Mouse (Mus musculus) gonadal fat pad, adult 2 months (tissue): ENCODE measurements around the gene Cyp46a1. TPM values are rescaled to one million over a fixed set of nuclear protein-coding genes. Genes with fewer than 3 reads are reported as not detected.

ENCODE experiments used
- DNase-seq: peaks from one replicate; pipeline ENCODE4 v3.0.0-alpha.2; 2012; ENCODE audit warnings: low read depth
- polyA plus RNA-seq: library from polyadenylated mRNA; depleted of rRNA; stranded (reverse); fragments of >200 nt; gene quantifications from 2 replicates; pipeline ENCODE4 v1.2.3, GENCODE M21; 2012

The Cyp46a1 gene
- polyA plus RNA-seq, 1 experiment, result 4.6 TPM

DNA sequence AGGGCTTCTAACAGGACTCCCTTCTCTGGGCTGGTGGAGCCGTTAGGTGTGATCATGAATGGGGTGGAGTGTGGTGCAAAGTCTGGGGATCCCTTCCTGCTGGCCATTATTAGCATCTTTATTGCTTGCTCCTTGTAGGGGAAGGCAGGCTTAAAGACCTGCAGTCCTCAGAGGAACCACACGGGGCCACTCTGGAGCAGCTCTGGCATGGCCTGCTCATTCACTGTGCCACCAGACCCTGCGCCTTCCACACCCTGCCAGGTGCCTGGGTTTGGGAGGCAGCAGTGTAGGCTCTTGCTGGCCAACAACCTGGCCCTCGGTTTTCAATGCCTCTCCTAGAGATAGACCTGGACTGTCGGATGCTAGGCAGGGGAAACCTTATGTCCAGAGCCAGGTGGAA is 29.6 kb downstream of the Cyp46a1 start:
- no peak for DNase-seq

GRCm38 (mm10) chr12:108365340-108365739 is 31.2 kb downstream of the Cyp46a1 start:
- peak; percentile 41 for DNase-seq

- no peak for DNase-seq
These were observed 31.7 kb downstream of the Cyp46a1 start for GRCm38 (mm10) chr12:108365868-108366267.

GRCm38 (mm10) chr12:108367909-108368308 is 33.7 kb downstream of the Cyp46a1 start:
- no peak for DNase-seq

- no peak for DNase-seq
These were observed 34.7 kb downstream of the Cyp46a1 start for GRCm38 (mm10) chr12:108368921-108369320.

DNA sequence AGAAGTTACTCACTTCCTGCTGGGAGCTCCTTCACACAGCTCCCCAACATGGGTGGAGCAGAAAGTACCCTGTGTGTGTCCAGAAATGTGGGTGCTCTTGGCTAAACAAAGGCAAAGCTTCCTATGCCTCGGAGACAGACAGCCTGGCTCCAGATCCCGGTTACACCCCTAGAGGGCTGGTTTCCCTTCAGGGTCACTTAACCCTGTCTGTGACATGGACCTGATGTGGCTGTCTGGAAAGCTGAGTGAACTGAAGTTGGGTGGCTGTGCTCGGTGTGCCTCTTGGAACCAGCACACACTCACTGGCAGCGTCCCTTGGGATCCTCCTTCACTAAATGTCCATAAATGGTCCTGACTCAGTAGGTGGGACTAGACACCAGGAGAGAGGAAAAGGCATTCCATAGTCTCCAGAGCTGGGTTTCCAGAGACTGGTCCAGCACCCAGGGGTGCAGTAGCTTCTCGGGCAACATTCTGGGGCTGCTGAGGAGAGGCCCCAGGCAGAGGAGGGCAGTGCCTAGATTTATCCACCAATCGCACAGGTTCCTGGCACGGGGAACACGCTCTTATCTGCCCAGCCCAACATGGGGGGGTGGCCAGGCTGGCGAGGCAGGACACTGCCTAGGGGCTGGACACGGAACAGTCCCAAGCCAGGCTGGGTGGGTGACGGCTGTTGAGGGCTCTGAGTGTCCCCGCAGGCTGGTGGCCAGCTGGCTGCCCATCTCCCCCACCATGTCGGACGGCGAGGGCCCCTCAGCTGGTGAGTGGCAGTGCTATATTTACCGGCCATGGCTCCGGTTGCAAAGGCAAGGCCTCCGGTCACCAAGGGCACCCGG is 36.6 kb downstream of the Cyp46a1 start, which contains the start of gene Eml1:
TSS of gene Eml1 (plus strand) at position 362 of the 833 bp plus-strand sequence.
- no peak for DNase-seq

DNA sequence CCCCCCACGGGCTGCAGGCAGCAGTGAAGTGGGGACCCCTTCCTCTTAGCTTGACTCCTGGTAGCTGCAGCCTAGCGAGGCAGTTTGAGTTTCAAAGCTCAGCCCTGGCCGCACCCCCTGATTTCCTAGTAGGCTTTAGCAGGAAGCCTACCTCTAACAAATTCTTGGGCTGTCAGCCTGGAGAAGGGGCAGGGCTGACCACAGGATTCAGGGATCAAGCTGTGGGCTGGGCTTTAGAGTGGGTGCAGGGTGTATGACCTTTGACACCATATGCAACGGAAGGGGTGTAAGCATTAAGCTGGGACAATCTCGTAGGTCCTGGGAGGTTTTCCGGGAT is 37.2 kb downstream of the Cyp46a1 start:
- DNase-seq, result no peak

DNA sequence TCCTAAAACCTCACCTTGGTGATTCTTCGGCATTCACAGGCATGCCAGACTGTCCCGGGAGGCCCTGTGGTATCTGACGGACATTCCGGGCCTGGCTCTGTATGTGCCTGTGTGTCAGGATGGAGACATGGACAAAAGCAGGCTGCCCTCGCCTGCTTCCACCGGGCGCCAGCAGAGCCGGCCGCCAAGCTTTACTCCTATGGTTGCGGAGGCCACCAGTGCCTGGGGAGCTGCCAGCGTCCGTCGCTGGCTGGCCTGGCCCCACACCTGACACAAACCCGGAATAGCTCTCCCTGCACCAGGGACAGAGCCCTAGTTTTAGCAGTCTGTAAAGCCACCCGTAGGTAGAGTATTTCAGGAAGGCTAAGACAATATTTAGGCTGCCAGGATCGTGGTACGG is 38.1 kb downstream of the Cyp46a1 start:
- no peak for DNase-seq

DNA sequence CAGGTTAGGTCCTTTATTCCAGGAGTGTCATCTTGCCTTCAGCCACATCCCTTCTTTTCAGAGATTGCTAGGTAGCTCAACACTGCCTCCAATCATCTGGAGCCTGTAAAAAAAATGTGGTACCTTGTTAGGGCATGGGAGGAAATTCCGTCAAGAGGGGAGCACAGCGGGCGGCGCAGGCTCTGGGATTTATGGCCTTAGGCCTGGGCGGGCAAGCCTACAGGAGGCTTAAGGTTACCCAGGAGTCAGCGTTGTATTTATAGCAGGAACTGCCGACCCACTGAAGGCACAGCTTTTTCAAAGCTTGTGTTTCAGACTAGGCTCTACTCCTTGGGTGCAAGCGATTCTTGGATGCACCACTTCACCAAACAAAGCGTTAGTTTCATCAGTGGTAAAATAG is 39.4 kb downstream of the Cyp46a1 start:
- DNase-seq, result no peak

- no peak for DNase-seq
These were observed 40.5 kb downstream of the Cyp46a1 start for GRCm38 (mm10) chr12:108374689-108375088.

DNA sequence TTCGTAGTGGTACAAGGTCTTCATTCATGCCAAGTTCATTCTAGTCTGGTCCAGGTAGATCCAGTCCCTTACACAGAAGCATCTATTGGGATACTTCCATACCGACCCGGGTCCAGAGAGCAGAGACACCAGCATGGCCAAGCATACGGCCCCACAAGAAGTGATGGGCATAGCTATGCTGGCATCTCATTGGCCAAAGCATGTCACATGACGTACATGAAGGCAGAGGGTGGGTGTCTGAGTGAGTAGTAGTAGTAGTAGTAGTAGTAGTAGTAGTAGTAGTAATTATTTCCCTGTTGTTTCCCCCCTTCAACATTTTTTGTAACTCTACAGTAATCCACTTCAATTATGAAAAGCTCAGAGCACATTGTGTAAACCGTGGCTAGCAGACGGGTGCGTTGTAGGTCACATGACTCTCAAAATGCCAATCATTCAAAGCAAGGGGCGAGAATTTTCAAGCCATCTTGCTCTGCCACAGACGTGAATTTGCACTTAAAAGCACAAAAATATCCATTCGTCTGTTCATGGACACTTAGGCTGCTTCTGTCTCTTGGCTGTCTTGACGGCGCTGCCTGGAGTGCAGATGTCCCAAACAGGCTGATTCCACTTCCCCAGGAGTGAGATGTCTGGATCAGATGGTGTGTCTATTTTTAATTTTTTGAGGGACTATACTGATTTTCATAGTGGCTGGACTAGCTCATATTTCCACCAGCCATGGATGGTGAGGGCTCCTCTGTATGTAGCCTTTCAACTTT is 44.4 kb downstream of the Cyp46a1 start:
- DNase-seq, result no peak

GRCm38 (mm10) chr12:108386476-108387232 is 52.5 kb downstream of the Cyp46a1 start:
- DNase-seq, result no peak

GRCm38 (mm10) chr12:108389718-108390117 is 55.5 kb downstream of the Cyp46a1 start:
- DNase-seq, result no peak

- DNase-seq, result no peak
These were observed 58.3 kb downstream of the Cyp46a1 start for GRCm38 (mm10) chr12:108392254-108393044.

DNA sequence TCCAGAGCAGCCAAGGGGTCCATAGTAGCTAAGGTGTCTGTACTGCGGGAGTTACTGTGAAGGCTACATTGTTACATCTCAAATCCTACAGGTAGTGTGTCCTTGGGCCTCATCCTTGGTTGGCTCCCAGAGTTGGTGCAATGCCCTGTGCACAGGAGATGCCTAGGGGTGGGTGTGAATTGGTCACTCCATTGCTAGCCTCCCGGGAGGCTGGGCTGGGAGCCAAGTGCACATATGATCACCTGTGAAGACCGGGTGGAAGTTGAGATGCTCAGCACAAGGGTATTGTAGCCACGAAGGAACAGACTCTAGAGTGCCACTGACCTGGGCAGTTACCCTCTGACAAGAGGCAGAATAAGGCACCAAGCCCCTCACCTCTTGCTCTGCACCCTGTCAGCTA is 58.9 kb downstream of the Cyp46a1 start:
- no peak for DNase-seq

GRCm38 (mm10) chr12:108393637-108394036 is 59.5 kb downstream of the Cyp46a1 start:
- DNase-seq, result no peak

GRCm38 (mm10) chr12:108394534-108395284 is 60.5 kb downstream of the Cyp46a1 start:
- no peak for DNase-seq

- no peak for DNase-seq
These were observed 61.1 kb downstream of the Cyp46a1 start for GRCm38 (mm10) chr12:108395285-108395660.

DNA sequence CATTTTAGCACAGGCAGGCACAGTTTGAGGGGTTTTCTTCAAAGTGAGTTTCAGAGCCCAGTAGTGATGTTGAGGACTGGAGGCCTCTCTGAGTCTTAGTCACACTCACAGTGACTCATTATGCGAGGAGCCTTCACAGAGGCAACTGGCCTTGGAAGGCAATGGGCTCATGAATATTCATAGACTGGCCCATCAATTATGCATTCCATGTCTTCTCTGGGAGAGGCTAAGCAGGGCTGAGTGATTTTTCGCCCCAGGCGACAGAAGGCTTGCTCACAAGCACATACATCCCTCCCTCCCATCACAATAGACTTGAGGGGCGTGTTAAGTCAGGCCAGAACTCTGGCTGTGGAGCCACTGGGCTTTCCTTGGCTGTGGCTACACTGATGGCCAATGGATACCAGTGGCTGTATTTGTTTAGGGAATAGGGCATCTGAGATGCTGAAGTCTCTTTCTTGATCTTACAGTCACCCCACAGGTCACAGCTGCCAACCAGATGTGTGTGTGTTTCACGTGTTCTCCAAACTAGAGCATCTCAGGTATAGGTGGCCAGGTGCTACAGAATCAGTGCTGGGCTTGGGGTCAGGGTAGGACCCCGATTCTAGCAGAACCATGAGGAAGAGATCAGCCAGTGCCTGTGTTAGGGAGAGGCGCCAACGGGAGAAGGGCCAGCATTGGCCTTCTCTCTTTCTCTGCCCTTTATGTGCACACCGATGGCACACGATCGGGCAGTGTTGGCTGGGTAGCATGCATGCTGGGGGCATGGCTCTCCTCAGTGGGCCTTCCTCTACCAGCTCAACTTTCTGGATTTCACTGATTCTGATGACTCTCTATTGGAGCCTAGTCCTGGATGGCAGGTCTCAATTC is 62.1 kb downstream of the Cyp46a1 start:
- no peak for DNase-seq

DNA sequence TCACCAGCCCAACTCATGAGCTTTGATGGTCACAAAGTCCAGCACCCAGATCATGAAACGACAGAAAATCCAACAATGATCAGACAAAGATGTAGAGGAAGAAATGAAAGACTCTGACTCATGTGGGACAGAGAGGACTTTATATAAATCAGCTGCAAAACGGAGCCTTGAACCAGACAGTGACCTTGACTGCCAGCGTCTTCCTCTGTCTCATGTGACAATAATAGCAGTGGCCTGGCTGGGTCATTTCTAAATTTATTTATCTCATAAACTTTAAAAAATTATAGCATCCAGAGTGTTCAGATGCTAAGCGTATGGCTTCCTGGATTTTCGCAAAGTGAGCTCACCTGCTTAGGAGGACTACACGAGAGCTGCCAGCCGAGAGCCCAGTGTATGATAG is 64.5 kb downstream of the Cyp46a1 start:
- no peak for DNase-seq
